Mouse (Mus musculus) pancreas, adult 10 weeks (tissue): ENCODE data around the gene Csrnp2. TPM values are rescaled to one million over a fixed set of nuclear protein-coding genes. Genes with fewer than 3 reads are reported as not detected.

Source experiments
- polyA plus RNA-seq: library from polyadenylated mRNA; stranded (reverse); fragments of 350-450 nt; fragmentation: Illumina TruSeq; extraction: RNeasy Lipid Tissue Mini Kit (QIAGEN cat#74804); gene quantifications from one replicate; pipeline ENCODE4 v1.2.3, GENCODE M21; 2015; ENCODE audit warnings: low read depth, low replicate concordance; ENCODE audit not compliant: insufficient read depth

Csrnp2 gene
- 0.59 TPM for polyA plus RNA-seq

DNA sequence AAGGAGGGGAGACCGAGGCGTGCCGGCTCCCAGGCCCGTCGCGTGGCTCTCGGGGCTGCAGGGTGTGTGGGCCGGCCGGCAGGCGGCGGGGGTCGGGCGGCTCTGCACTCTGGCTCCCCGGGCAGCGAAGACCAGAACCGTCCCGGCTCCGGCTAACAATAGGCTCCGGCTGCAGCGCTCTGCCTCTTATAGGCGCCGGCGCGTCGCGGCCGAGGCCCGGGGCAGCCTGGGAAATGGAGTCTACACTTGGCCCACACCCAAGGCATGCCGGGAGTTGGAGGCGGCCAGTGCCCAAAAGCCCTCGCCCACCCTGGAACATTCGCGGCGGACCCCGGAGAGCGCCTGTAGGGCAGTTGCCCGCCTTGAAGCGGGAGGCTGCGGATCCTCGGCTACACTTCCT, at the start of gene Csrnp2:
Csrnp2 (minus strand) TSS at position 387 of the 400 bp plus-strand sequence.

DNA sequence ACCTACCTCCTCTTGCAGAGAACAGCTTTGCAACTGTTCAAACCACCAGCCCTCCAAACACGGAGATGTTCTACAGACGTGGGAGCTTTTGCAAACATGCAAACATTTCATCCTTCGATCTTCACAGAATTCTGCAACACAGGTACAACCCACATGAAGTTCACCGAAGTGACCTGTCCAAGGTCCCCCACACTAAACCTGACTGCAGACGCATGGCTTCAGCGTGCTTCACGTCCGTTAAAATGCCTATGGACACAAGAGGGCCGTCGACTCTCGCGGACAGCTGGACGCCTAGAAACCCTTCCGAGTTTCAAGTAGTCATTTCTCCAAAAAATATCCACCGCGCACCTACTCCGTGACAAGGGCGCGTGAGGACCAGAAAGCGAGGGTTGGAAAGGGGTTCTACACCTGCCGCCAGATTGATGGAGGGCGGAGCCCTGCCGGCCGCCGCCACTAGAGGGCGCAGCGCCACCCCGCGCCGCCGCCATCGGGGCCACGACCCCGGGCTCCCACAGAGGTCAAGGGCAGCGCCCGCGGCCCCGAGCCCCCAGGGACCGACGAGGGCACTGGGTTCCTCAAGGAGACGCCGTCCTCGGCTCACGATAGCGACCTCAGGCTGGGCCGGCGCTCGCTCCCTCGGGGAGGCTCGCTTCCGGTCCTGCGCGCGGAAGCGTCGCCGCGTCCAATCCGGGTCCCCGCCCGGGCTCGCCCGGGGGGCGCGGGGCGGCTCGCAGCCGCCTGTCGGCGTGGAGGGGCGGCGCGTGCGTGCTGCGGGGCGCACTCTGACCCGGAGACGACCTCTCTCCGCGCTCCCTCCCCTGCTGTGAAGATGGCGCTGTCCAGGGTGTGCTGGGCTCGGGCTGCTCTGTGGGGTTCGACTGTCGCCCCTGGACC, 26.7 kb downstream of the Csrnp2 start, which contains the start of gene Letmd1:
Letmd1 (plus strand) TSS at position 729 of the 894 bp plus-strand sequence.

Other genes with a start within 250 kb of the Csrnp2 start
- not detected for gene Tmprss12, start 214.7 kb downstream of the Csrnp2 start, polyA plus RNA-seq
- gene Mettl7a1, start 191.3 kb downstream of the Csrnp2 start, polyA plus RNA-seq, result 19.8 TPM
- not detected for gene Mettl7a3, start 160.6 kb downstream of the Csrnp2 start, polyA plus RNA-seq
- not detected for gene Methig1, start 142.3 kb downstream of the Csrnp2 start, polyA plus RNA-seq
- gene Mettl7a2, start 142.3 kb downstream of the Csrnp2 start, polyA plus RNA-seq, result not detected
- not detected for gene Higd1c, start 130.9 kb downstream of the Csrnp2 start, polyA plus RNA-seq
- not detected for gene Gm5475, start 73.3 kb downstream of the Csrnp2 start, polyA plus RNA-seq
- 7.8 TPM for gene Slc11a2, start 70.4 kb downstream of the Csrnp2 start, polyA plus RNA-seq
- gene Letmd1, start 26.5 kb downstream of the Csrnp2 start, polyA plus RNA-seq, result 14.1 TPM
- 4.5 TPM for gene Tfcp2, start 56.5 kb upstream of the Csrnp2 start, polyA plus RNA-seq
- 6.3 TPM for gene Pou6f1, start 104.5 kb upstream of the Csrnp2 start, polyA plus RNA-seq
- gene Dazap2, start 119.9 kb upstream of the Csrnp2 start, polyA plus RNA-seq, result 33.7 TPM
- 13.7 TPM for gene Smagp, start 141.5 kb upstream of the Csrnp2 start, polyA plus RNA-seq
- gene Bin2, start 174.1 kb upstream of the Csrnp2 start, polyA plus RNA-seq, result 0.92 TPM
- gene Cela1, start 192.4 kb upstream of the Csrnp2 start, polyA plus RNA-seq, result 68,923 TPM
- 6.6 TPM for gene Galnt6, start 233.9 kb upstream of the Csrnp2 start, polyA plus RNA-seq